Mouse (Mus musculus): ENCODE measurements around the gene Tpp2.

DNA sequence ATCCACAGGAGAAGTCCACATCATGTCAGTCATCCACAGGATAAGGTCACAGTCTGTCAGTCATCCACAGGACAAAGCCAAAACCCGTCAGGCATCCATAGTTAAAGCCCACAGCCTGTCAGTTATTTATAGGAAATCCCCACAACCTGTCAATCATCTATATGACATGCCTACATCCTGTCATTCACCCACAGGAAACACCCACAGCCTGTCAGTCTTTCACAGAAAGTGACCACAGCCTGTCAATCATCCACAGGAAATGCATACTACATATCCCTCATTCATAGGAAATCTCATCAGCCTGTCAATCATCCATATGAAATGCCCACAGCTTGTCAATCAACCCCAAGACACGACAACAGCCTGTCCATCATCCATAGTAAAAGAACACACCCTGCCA lies 36.3 kb upstream of the Tpp2 start:
- no peak for TF ChIP-seq GATA1 (IDR thresholded peaks at IDR 0.05; ENCODE audit: borderline replicate concordance, low read length)
- no peak for TF ChIP-seq FLI1 (IDR thresholded peaks at IDR 0.05; ENCODE audit: low read length)

All from megakaryocyte, embryonic 14.5 days (primary cell).